In the genomic region with DNA sequence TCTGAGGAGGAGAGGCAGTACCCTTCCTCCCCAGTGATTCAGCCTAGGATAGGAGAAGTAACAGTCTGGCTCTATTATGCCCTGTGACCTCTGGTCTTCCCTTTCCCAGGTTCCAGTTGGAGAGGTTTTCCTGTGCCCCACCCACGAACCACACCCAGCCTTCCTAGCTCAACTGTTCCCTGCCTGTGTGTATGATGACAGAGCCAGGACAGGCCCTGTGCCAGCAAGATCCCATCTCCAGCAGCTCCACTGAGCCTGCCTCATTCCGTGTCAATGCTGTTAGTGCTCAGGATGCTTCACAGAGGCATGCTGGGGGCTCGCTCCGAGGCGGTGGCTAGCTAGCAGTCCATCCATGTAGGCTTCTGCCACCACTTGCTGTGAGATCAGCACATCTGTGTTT, we compare ENCODE assay signal across 13 mouse cellular contexts.
DNase-seq lines count a peak whose midpoint lies in the region; ATAC-seq lines count a peak whose summit lies in the region.
"Had no signal": no experiment of that assay in that cellular context is flagged by ENCODE, and none has a peak within 500 bp of the region (broad histone marks: within the 10 kb centered on the region; RNA-seq: fewer than 3 reads in every experiment).

No protein-coding gene starts in this region.

- H3K36me3 ChIP-seq in midbrain, embryonic 10.5 days, result no peaks in the 10 kb centered on the region
- no peaks in the 10 kb centered on the region for H3K36me3 ChIP-seq in midbrain, embryonic 11.5 days (ENCODE audit: control insufficient read depth, insufficient read depth, low read length)
- H3K36me3 ChIP-seq in neural tube, embryonic 15.5 days, result no peaks in the 10 kb centered on the region
- H3K36me3 ChIP-seq in forebrain, embryonic 15.5 days, result no peaks in the 10 kb centered on the region
- H3K36me3 ChIP-seq: embryonic facial prominence, embryonic 15.5 days; limb, embryonic 12.5 days had no signal

- peak overlapping the region; percentile 69; the same call in 1 of the 2 replicates for H3K27ac ChIP-seq in midbrain, embryonic 10.5 days (replicated peaks)
- H3K27ac ChIP-seq in midbrain, embryonic 11.5 days (ENCODE audit: low read depth, low read length), result no peak overlapping the region
- H3K27ac ChIP-seq in neural tube, embryonic 15.5 days (replicated peaks), result peak overlapping the region; percentile 69
- H3K27ac ChIP-seq in forebrain, embryonic 15.5 days (replicated peaks), result no peak overlapping the region
- H3K27ac ChIP-seq: embryonic facial prominence, embryonic 15.5 days; limb, embryonic 12.5 days had no signal

- no peak overlapping the region for H3K9ac ChIP-seq in midbrain, embryonic 11.5 days (ENCODE audit: low read length)
- no peak overlapping the region for H3K9ac ChIP-seq in neural tube, embryonic 15.5 days (replicated peaks)
- H3K9ac ChIP-seq in forebrain, embryonic 15.5 days (replicated peaks), result no peak overlapping the region
- H3K9ac ChIP-seq: embryonic facial prominence, embryonic 15.5 days; limb, embryonic 12.5 days; lung, embryonic 14.5 days had no signal

- peaks cover 20% of the 10 kb centered on the region; the same call in 1 of the 2 replicates for H3K27me3 ChIP-seq in midbrain, embryonic 10.5 days (ENCODE audit: low read depth, poor library complexity, severe bottlenecking)
- H3K27me3 ChIP-seq in midbrain, embryonic 11.5 days (ENCODE audit: control insufficient read depth, insufficient read depth, low read length), result no peaks in the 10 kb centered on the region
- no peaks in the 10 kb centered on the region for H3K27me3 ChIP-seq in neural tube, embryonic 15.5 days (replicated peaks)
- no peaks in the 10 kb centered on the region for H3K27me3 ChIP-seq in forebrain, embryonic 15.5 days

- WGBS in midbrain, embryonic 10.5 days, result 86% methylated on average over 5 of the region's 5 CpGs
- 86% methylated on average over 5 of the region's 5 CpGs for WGBS in midbrain, embryonic 11.5 days
- WGBS in neural tube, embryonic 15.5 days, result 79% methylated on average over 5 of the region's 5 CpGs
- WGBS in forebrain, embryonic 15.5 days, result 79% methylated on average over 5 of the region's 5 CpGs

- H3K9me3 ChIP-seq in midbrain, embryonic 10.5 days (replicated peaks), result no peaks in the 10 kb centered on the region
- H3K9me3 ChIP-seq in midbrain, embryonic 11.5 days (ENCODE audit: control insufficient read depth, low read length), result no peaks in the 10 kb centered on the region
- H3K9me3 ChIP-seq in neural tube, embryonic 15.5 days (replicated peaks), result no peaks in the 10 kb centered on the region
- no peaks in the 10 kb centered on the region for H3K9me3 ChIP-seq in forebrain, embryonic 15.5 days
- H3K9me3 ChIP-seq: embryonic facial prominence, embryonic 15.5 days; limb, embryonic 12.5 days had no signal

- ATAC-seq in midbrain, embryonic 11.5 days (ENCODE audit: low FRiP score), result no peak
- no peak for ATAC-seq in neural tube, embryonic 15.5 days (ENCODE audit: low FRiP score)
- no peak for ATAC-seq in forebrain, embryonic 15.5 days (replicated peaks)
- ATAC-seq: intestine, postnatal 0 days had no signal

- H3K4me3 ChIP-seq in midbrain, embryonic 10.5 days, result no peak overlapping the region
- no peak overlapping the region for H3K4me3 ChIP-seq in midbrain, embryonic 11.5 days (ENCODE audit: low read depth, low read length)
- no peak overlapping the region for H3K4me3 ChIP-seq in neural tube, embryonic 15.5 days (replicated peaks)
- no peak overlapping the region for H3K4me3 ChIP-seq in forebrain, embryonic 15.5 days
- H3K4me3 ChIP-seq: embryonic facial prominence, embryonic 15.5 days; limb, embryonic 12.5 days had no signal

- peak; percentile 15 for DNase-seq in gastrocnemius, adult 18-20 months (ENCODE audit: low spot score)
- no peak for DNase-seq in gastrocnemius, postnatal 25 days
- DNase-seq in midbrain, embryonic 10.5 days (ENCODE audit: low spot score), result no peak
- no peak for DNase-seq in midbrain, embryonic 11.5 days (ENCODE audit: low spot score, missing footprints)
- DNase-seq in cerebellum, postnatal 36 days, result peak; percentile 59 to 62
- no peak for DNase-seq in spleen, postnatal 36 days (ENCODE audit: low spot score in 2 of 2)
- DNase-seq: lung, embryonic 14.5 days; thymus, postnatal 36 days had no signal

- H3K4me2 ChIP-seq in midbrain, embryonic 11.5 days, result no peak overlapping the region
- H3K4me2 ChIP-seq in neural tube, embryonic 15.5 days, result no peak overlapping the region
- H3K4me2 ChIP-seq in forebrain, embryonic 15.5 days (replicated peaks), result no peak overlapping the region
- H3K4me2 ChIP-seq: embryonic facial prominence, embryonic 15.5 days; limb, embryonic 12.5 days; lung, embryonic 14.5 days had no signal

- peaks cover 59% of the 10 kb centered on the region for H3K4me1 ChIP-seq in midbrain, embryonic 10.5 days
- peaks cover 11% of the 10 kb centered on the region for H3K4me1 ChIP-seq in midbrain, embryonic 11.5 days (ENCODE audit: control insufficient read depth, insufficient read depth, low read length)
- H3K4me1 ChIP-seq in neural tube, embryonic 15.5 days, result peaks cover 55% of the 10 kb centered on the region
- peaks cover 13% of the 10 kb centered on the region for H3K4me1 ChIP-seq in forebrain, embryonic 15.5 days

Comparison
In these comparisons a context has a peak if more than half of its experiments do, and no peak if none do; other contexts are left out.
1. DNase-seq: peak in gastrocnemius, adult 18-20 months (single experiment) and cerebellum, postnatal 36 days (2 of 2); none in gastrocnemius, postnatal 25 days (single experiment), midbrain, embryonic 10.5 days (single experiment), midbrain, embryonic 11.5 days (single experiment) and spleen, postnatal 36 days (0 of 2).
2. H3K27ac ChIP-seq: peak in midbrain, embryonic 10.5 days (single experiment) and neural tube, embryonic 15.5 days (single experiment); none in midbrain, embryonic 11.5 days (single experiment) and forebrain, embryonic 15.5 days (single experiment).